Mouse (Mus musculus): ENCODE data around the gene Osbp2.

DNA sequence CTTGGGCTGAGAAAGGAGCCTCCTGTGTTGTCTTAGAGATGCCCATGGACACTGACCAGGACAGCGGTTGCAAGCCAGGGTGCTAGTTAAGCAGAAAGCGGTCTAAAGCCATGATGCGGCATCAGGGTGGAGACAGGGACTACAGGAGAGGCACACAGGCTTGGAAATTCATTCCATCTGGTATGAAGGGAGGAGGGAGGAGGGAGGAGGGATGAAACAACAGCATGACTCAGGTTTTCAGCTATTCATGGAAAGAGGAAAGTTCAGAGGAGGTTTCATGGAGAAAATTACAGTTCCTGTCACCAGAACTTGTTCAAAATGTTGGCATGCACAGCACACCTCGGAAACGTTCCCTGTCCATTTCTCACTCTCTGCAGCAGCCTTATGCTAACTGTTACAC, 7.9 kb downstream of the Osbp2 start:
- TF ChIP-seq POLR2A (IDR thresholded peaks at IDR 0.05; ENCODE audit: insufficient read depth, low read length): no peak
- TF ChIP-seq CTCF (IDR thresholded peaks at IDR 0.05; ENCODE audit: low read depth, low read length): no peak
